Mouse (Mus musculus) forebrain, embryonic 13.5 days (tissue): ENCODE results near the gene Zdhhc25. TPM values are rescaled to one million over a fixed set of nuclear protein-coding genes. Genes with fewer than 3 reads are reported as not detected.

Source experiments
- ATAC-seq: fragments of 200-750 bp; cut with Nextera tagmentation; 2 replicates; pipeline ENCODE4 v1.8.0; 2017
- H3K27ac ChIP-seq: fragments of 300-500 bp; sonication (generic); 2 replicates; pipeline ENCODE4 v1.5.1; 2015; ENCODE audit warnings: inconsistent platforms, mild to moderate bottlenecking, moderate library complexity
- H3K27me3 ChIP-seq: fragments of 300-500 bp; sonication (generic); 2 replicates; pipeline ENCODE4 v1.6.1; 2015; ENCODE audit warnings: mild to moderate bottlenecking, inconsistent platforms
- H3K36me3 ChIP-seq: fragments of 300-500 bp; sonication (generic); 2 replicates; pipeline ENCODE4 v1.6.1; 2015; ENCODE audit warnings: mild to moderate bottlenecking, inconsistent platforms; ENCODE audit not compliant: poor library complexity, severe bottlenecking
- H3K4me1 ChIP-seq: fragments of 300-500 bp; sonication (generic); 2 replicates; pipeline ENCODE4 v1.6.1; 2015; ENCODE audit warnings: inconsistent platforms
- H3K4me2 ChIP-seq: fragments of 300-500 bp; sonication (generic); 2 replicates; pipeline ENCODE4 v1.6.1; 2015; ENCODE audit warnings: inconsistent platforms, mild to moderate bottlenecking, moderate library complexity
- H3K4me3 ChIP-seq: fragments of 300-500 bp; sonication (generic); 2 replicates; pipeline ENCODE4 v1.5.1; 2015; ENCODE audit warnings: mild to moderate bottlenecking, inconsistent platforms
- H3K9ac ChIP-seq: fragments of 300-500 bp; sonication (generic); 2 replicates; pipeline ENCODE4 v1.6.1; 2015; ENCODE audit warnings: mild to moderate bottlenecking, inconsistent platforms
- H3K9me3 ChIP-seq: fragments of 300-500 bp; sonication (generic); replicated peaks from 2 replicates; pipeline ENCODE4 v1.6.1; 2016; ENCODE audit warnings: inconsistent platforms
- WGBS: fragments of 180-500 bp; shearing (Covaris S2); methylation state at CpG from one replicate; pipeline ENCODE4 v1.1.7; 2015; 5-methylcytosine and 5-hydroxymethylcytosine counted together
- polyA plus RNA-seq: library from polyadenylated mRNA; unstranded; fragments of >200 nt; fragmentation: Nextera tagmentation; extraction: Ambion mirVana; gene quantifications from 2 replicates; pipeline ENCODE4 v1.2.1, GENCODE M21; 2015

Zdhhc25 gene
- polyA plus RNA-seq, 1 experiment from 2014 or later: not detected

- no peaks in the 10 kb centered on the region for H3K27me3 ChIP-seq
- 87% methylated on average over 17 of the region's 17 CpGs for WGBS
- H3K36me3 ChIP-seq: no peaks in the 10 kb centered on the region
- no peaks in the 10 kb centered on the region for H3K9me3 ChIP-seq
- H3K27ac ChIP-seq: no peak overlapping the region
- no peak for ATAC-seq
- H3K9ac ChIP-seq: no peak overlapping the region
- no peak overlapping the region for H3K4me3 ChIP-seq
- no peak overlapping the region for H3K4me2 ChIP-seq
- H3K4me1 ChIP-seq: no peaks in the 10 kb centered on the region
Observed at GRCm38 (mm10) chr15:88604669-88605414, 4.7 kb downstream of the Zdhhc25 start.

GRCm38 (mm10) chr15:88605415-88605785 is 5.3 kb downstream of the Zdhhc25 start:
- Histone ChIP-seq H3K27ac (no peak overlapping the region), H3K36me3 (no peaks in the 10 kb centered on the region), H3K4me3 (no peak overlapping the region), H3K4me1 (no peaks in the 10 kb centered on the region), H3K4me2 (no peak overlapping the region), H3K27me3 (no peaks in the 10 kb centered on the region), H3K9ac (no peak overlapping the region), H3K9me3 (no peaks in the 10 kb centered on the region)
- no peak for ATAC-seq
- 81% methylated on average over 5 of the region's 5 CpGs for WGBS

GRCm38 (mm10) chr15:88617125-88617524 is 17.0 kb downstream of the Zdhhc25 start:
- Histone ChIP-seq H3K27ac (no peak overlapping the region), H3K4me3 (no peak overlapping the region), H3K9me3 (no peaks in the 10 kb centered on the region), H3K36me3 (no peaks in the 10 kb centered on the region), H3K4me2 (no peak overlapping the region), H3K27me3 (no peaks in the 10 kb centered on the region), H3K9ac (no peak overlapping the region), H3K4me1 (peaks cover 4% of the 10 kb centered on the region; the same call in 1 of the 2 replicates)
- WGBS: 63% methylated on average over 16 of the region's 16 CpGs
- no peak for ATAC-seq

- ATAC-seq: no peak
- Histone ChIP-seq H3K4me1 (peaks cover 4% of the 10 kb centered on the region; the same call in 1 of the 2 replicates), H3K4me3 (no peak overlapping the region), H3K27me3 (no peaks in the 10 kb centered on the region), H3K9ac (no peak overlapping the region), H3K27ac (no peak overlapping the region), H3K9me3 (no peaks in the 10 kb centered on the region), H3K36me3 (no peaks in the 10 kb centered on the region), H3K4me2 (peak overlapping the region; percentile 10; the same call in 1 of the 2 replicates)
- WGBS: 40% methylated on average over 17 of the region's 17 CpGs
Observed at GRCm38 (mm10) chr15:88618008-88618773, 18.1 kb downstream of the Zdhhc25 start.

- H3K9ac ChIP-seq: no peak overlapping the region
- H3K9me3 ChIP-seq: no peaks in the 10 kb centered on the region; the same call in 1 of the 2 replicates
- no peak overlapping the region for H3K27ac ChIP-seq
- peaks cover 4% of the 10 kb centered on the region; the same call in 1 of the 2 replicates for H3K4me1 ChIP-seq
- no peaks in the 10 kb centered on the region for H3K36me3 ChIP-seq
- H3K27me3 ChIP-seq: no peaks in the 10 kb centered on the region
- WGBS: 96% methylated on average over 2 of the region's 2 CpGs
- no peak overlapping the region for H3K4me2 ChIP-seq
- H3K4me3 ChIP-seq: no peak overlapping the region
- no peak for ATAC-seq
Observed at GRCm38 (mm10) chr15:88620017-88620416, 19.9 kb downstream of the Zdhhc25 start.

- ATAC-seq: no peak
- 76% methylated on average over 2 of the region's 2 CpGs for WGBS
- Histone ChIP-seq H3K4me1 (no peaks in the 10 kb centered on the region), H3K9ac (no peak overlapping the region), H3K27ac (no peak overlapping the region), H3K27me3 (no peaks in the 10 kb centered on the region), H3K9me3 (no peaks in the 10 kb centered on the region; the same call in 1 of the 2 replicates), H3K4me2 (no peak overlapping the region), H3K36me3 (no peaks in the 10 kb centered on the region), H3K4me3 (no peak overlapping the region)
Observed at GRCm38 (mm10) chr15:88623891-88624290, 23.8 kb downstream of the Zdhhc25 start.

GRCm38 (mm10) chr15:88624874-88625277 is 24.8 kb downstream of the Zdhhc25 start:
- no peak overlapping the region for H3K9ac ChIP-seq
- no peaks in the 10 kb centered on the region; the same call in 1 of the 2 replicates for H3K9me3 ChIP-seq
- no peaks in the 10 kb centered on the region for H3K36me3 ChIP-seq
- no peak overlapping the region for H3K27ac ChIP-seq
- WGBS: 69% methylated on average over 6 of the region's 6 CpGs
- no peak overlapping the region for H3K4me3 ChIP-seq
- H3K4me2 ChIP-seq: no peak overlapping the region
- no peaks in the 10 kb centered on the region for H3K4me1 ChIP-seq
- H3K27me3 ChIP-seq: no peaks in the 10 kb centered on the region
- ATAC-seq: no peak

GRCm38 (mm10) chr15:88625303-88626066 is 25.4 kb downstream of the Zdhhc25 start:
- no peak for ATAC-seq
- WGBS: 83% methylated on average over 3 of the region's 3 CpGs
- Histone ChIP-seq H3K4me1 (no peaks in the 10 kb centered on the region), H3K27ac (no peak overlapping the region), H3K36me3 (no peaks in the 10 kb centered on the region), H3K4me3 (no peak overlapping the region), H3K27me3 (no peaks in the 10 kb centered on the region), H3K9me3 (no peaks in the 10 kb centered on the region; the same call in 1 of the 2 replicates), H3K9ac (no peak overlapping the region), H3K4me2 (no peak overlapping the region)

GRCm38 (mm10) chr15:88626886-88627488 is 26.9 kb downstream of the Zdhhc25 start:
- H3K4me1 ChIP-seq: no peaks in the 10 kb centered on the region
- no peak overlapping the region for H3K9ac ChIP-seq
- no peaks in the 10 kb centered on the region for H3K27me3 ChIP-seq
- no peak for ATAC-seq
- no peaks in the 10 kb centered on the region for H3K36me3 ChIP-seq
- 88% methylated on average over 5 of the region's 5 CpGs for WGBS
- no peaks in the 10 kb centered on the region; the same call in 1 of the 2 replicates for H3K9me3 ChIP-seq
- no peak overlapping the region for H3K4me3 ChIP-seq
- H3K27ac ChIP-seq: no peak overlapping the region
- no peak overlapping the region for H3K4me2 ChIP-seq

- no peak overlapping the region for H3K27ac ChIP-seq
- H3K4me1 ChIP-seq: no peaks in the 10 kb centered on the region
- 84% methylated on average over 9 of the region's 9 CpGs for WGBS
- H3K4me2 ChIP-seq: no peak overlapping the region
- no peaks in the 10 kb centered on the region; the same call in 1 of the 2 replicates for H3K9me3 ChIP-seq
- H3K9ac ChIP-seq: no peak overlapping the region
- H3K4me3 ChIP-seq: no peak overlapping the region
- no peak for ATAC-seq
- H3K36me3 ChIP-seq: no peaks in the 10 kb centered on the region
- no peaks in the 10 kb centered on the region for H3K27me3 ChIP-seq
Observed at GRCm38 (mm10) chr15:88628801-88629356, 28.8 kb downstream of the Zdhhc25 start.

- no peaks in the 10 kb centered on the region for H3K9me3 ChIP-seq
- H3K4me2 ChIP-seq: no peak overlapping the region
- 70% methylated on average over 5 of the region's 5 CpGs for WGBS
Observed at GRCm38 (mm10) chr15:88635205-88635604, 35.1 kb downstream of the Zdhhc25 start.

More at GRCm38 (mm10) chr15:88635205-88635604, 35.1 kb downstream of the Zdhhc25 start:
- Histone ChIP-seq H3K4me3 (no peak overlapping the region), H3K36me3 (no peaks in the 10 kb centered on the region), H3K27me3 (no peaks in the 10 kb centered on the region), H3K27ac (no peak overlapping the region), H3K9ac (no peak overlapping the region), H3K4me1 (no peaks in the 10 kb centered on the region)
- no peak for ATAC-seq
